Mouse (Mus musculus) stomach, embryonic 14.5 days (tissue): ENCODE data around the gene Gpr158. TPM values are rescaled to one million over a fixed set of nuclear protein-coding genes. Genes with fewer than 3 reads are reported as not detected.
"Not testable (repeated sequence)": the region's sequence is repeated elsewhere in the genome, so short reads cannot be mapped to it uniquely, and the experiment has no call there.

ENCODE experiments used
- ATAC-seq: fragments of 200-750 bp; cut with Nextera tagmentation; 2 replicates; pipeline ENCODE4 v1.8.0; 2017; ENCODE audit warnings: low read depth, moderate TSS enrichment; ENCODE audit not compliant: insufficient number of reproducible peaks, insufficient read depth, low FRiP score
- H3K27ac ChIP-seq: fragments of 300-500 bp; sonication (generic); 2 replicates; pipeline ENCODE4 v1.5.1; 2014; ENCODE audit warnings: mild to moderate bottlenecking, low read length, moderate library complexity, mixed read lengths
- H3K27me3 ChIP-seq: fragments of 300-500 bp; sonication (generic); 2 replicates; pipeline ENCODE4 v1.6.1; 2014; ENCODE audit warnings: low read length, control low read depth, mixed read lengths; ENCODE audit not compliant: control insufficient read depth, insufficient read depth
- H3K36me3 ChIP-seq: fragments of 300-500 bp; sonication (generic); 2 replicates; pipeline ENCODE4 v1.6.1; 2014; ENCODE audit warnings: mild to moderate bottlenecking, control low read depth, low read length, moderate library complexity, mixed read lengths; ENCODE audit not compliant: control insufficient read depth, insufficient read depth
- H3K4me1 ChIP-seq: fragments of 300-500 bp; sonication (generic); 2 replicates; pipeline ENCODE4 v1.6.1; 2014; ENCODE audit warnings: low read length, control low read depth, mixed read lengths; ENCODE audit not compliant: control insufficient read depth, insufficient read depth
- H3K4me2 ChIP-seq: fragments of 300-500 bp; sonication (generic); replicated peaks from 2 replicates; pipeline ENCODE4 v1.6.1; 2014; ENCODE audit warnings: low read depth, low read length, control low read depth
- H3K4me3 ChIP-seq: fragments of 300-500 bp; sonication (generic); 2 replicates; pipeline ENCODE4 v1.5.1; 2014; ENCODE audit warnings: low read depth, low read length, control low read depth
- H3K9ac ChIP-seq: fragments of 300-500 bp; sonication (generic); replicated peaks from 2 replicates; pipeline ENCODE4 v1.6.1; 2014; ENCODE audit warnings: low read depth, mild to moderate bottlenecking, control low read depth, low read length, moderate library complexity, mixed read lengths
- H3K9me3 ChIP-seq: fragments of 300-500 bp; sonication (generic); 2 replicates; pipeline ENCODE4 v1.6.1; 2016; ENCODE audit warnings: low read depth, low read length, control low read depth; ENCODE audit not compliant: control insufficient read depth
- WGBS: fragments of 180-500 bp; shearing (Covaris S2); extraction: QIAGEN DNeasy Blood & Tissue Kit; methylation state at CpG from one replicate; pipeline ENCODE4 v1.1.7; 2014; 5-methylcytosine and 5-hydroxymethylcytosine counted together
- polyA plus RNA-seq: library from polyadenylated mRNA; unstranded; fragments of >200 nt; fragmentation: Nextera tagmentation; extraction: Ambion mirVana; gene quantifications from 2 replicates; pipeline ENCODE4 v1.2.1, GENCODE M21; 2014

The Gpr158 gene
- polyA plus RNA-seq, 1 experiment from 2014 or later, result 0.04 TPM

GRCm38 (mm10) chr2:21399657-21400056, 32.3 kb downstream of the Gpr158 start:
- Histone ChIP-seq H3K9me3 (no peaks in the 10 kb centered on the region), H3K27ac (no peak overlapping the region), H3K4me3 (no peak overlapping the region), H3K4me2 (no peak overlapping the region), H3K27me3 (no peaks in the 10 kb centered on the region), H3K4me1 (no peaks in the 10 kb centered on the region), H3K36me3 (no peaks in the 10 kb centered on the region), H3K9ac (no peak overlapping the region)
- ATAC-seq, result no peak
- WGBS, result 87% methylated on average over 3 of the region's 3 CpGs

GRCm38 (mm10) chr2:21405617-21406016, 38.3 kb downstream of the Gpr158 start:
- Histone ChIP-seq H3K9ac (no peak overlapping the region), H3K4me3 (no peak overlapping the region), H3K4me1 (no peaks in the 10 kb centered on the region), H3K27me3 (no peaks in the 10 kb centered on the region), H3K4me2 (no peak overlapping the region), H3K36me3 (no peaks in the 10 kb centered on the region), H3K9me3 (no peaks in the 10 kb centered on the region), H3K27ac (no peak overlapping the region)
- no peak for ATAC-seq
- 87% methylated on average over 3 of the region's 3 CpGs for WGBS

GRCm38 (mm10) chr2:21407443-21407985, 40.2 kb downstream of the Gpr158 start:
- no peak overlapping the region for H3K27ac ChIP-seq
- no peaks in the 10 kb centered on the region for H3K36me3 ChIP-seq
- H3K4me2 ChIP-seq, result no peak overlapping the region
- no peak overlapping the region for H3K9ac ChIP-seq
- H3K27me3 ChIP-seq, result no peaks in the 10 kb centered on the region
- ATAC-seq, result no peak
- H3K4me3 ChIP-seq, result no peak overlapping the region
- 83% methylated on average over 2 of the region's 2 CpGs for WGBS
- no peaks in the 10 kb centered on the region for H3K4me1 ChIP-seq
- H3K9me3 ChIP-seq, result no peaks in the 10 kb centered on the region

- WGBS, result 81% methylated on average over 3 of the region's 3 CpGs
- Histone ChIP-seq H3K27ac (no peak overlapping the region), H3K4me2 (no peak overlapping the region)
Observed at GRCm38 (mm10) chr2:21408821-21409220, 41.5 kb downstream of the Gpr158 start.

GRCm38 (mm10) chr2:21430288-21430687, 62.9 kb downstream of the Gpr158 start:
- no peak overlapping the region for H3K4me2 ChIP-seq
- no peak for ATAC-seq
- H3K9ac ChIP-seq, result no peak overlapping the region
- H3K27me3 ChIP-seq, result no peaks in the 10 kb centered on the region
- H3K27ac ChIP-seq, result no peak overlapping the region
- H3K4me3 ChIP-seq, result no peak overlapping the region
- no peaks in the 10 kb centered on the region for H3K4me1 ChIP-seq
- 77% methylated on average over 2 of the region's 2 CpGs for WGBS
- no peaks in the 10 kb centered on the region for H3K36me3 ChIP-seq
- H3K9me3 ChIP-seq, result no peaks in the 10 kb centered on the region

More at GRCm38 (mm10) chr2:21408821-21409220, 41.5 kb downstream of the Gpr158 start:
- H3K9ac ChIP-seq, result no peak overlapping the region
- no peak overlapping the region for H3K4me3 ChIP-seq
- no peaks in the 10 kb centered on the region for H3K36me3 ChIP-seq
- ATAC-seq, result no peak
- no peaks in the 10 kb centered on the region for H3K9me3 ChIP-seq
- no peaks in the 10 kb centered on the region for H3K27me3 ChIP-seq
- H3K4me1 ChIP-seq, result no peaks in the 10 kb centered on the region

- Histone ChIP-seq H3K4me1 (no peaks in the 10 kb centered on the region), H3K27me3 (no peaks in the 10 kb centered on the region), H3K4me2 (no peak overlapping the region), H3K4me3 (no peak overlapping the region), H3K9ac (no peak overlapping the region), H3K36me3 (no peaks in the 10 kb centered on the region), H3K9me3 (no peaks in the 10 kb centered on the region), H3K27ac (no peak overlapping the region)
- no peak for ATAC-seq
- WGBS, result 71% methylated on average over 6 of the region's 6 CpGs
Observed at GRCm38 (mm10) chr2:21431182-21431581, 63.8 kb downstream of the Gpr158 start.

GRCm38 (mm10) chr2:21439626-21440025, 72.3 kb downstream of the Gpr158 start:
- no peak overlapping the region for H3K9ac ChIP-seq
- H3K27me3 ChIP-seq, result no peaks in the 10 kb centered on the region
- no peak overlapping the region for H3K4me2 ChIP-seq
- H3K4me1 ChIP-seq, result no peaks in the 10 kb centered on the region
- no peak overlapping the region for H3K27ac ChIP-seq
- no peaks in the 10 kb centered on the region for H3K9me3 ChIP-seq
- ATAC-seq, result no peak
- H3K4me3 ChIP-seq, result no peak overlapping the region
- H3K36me3 ChIP-seq, result no peaks in the 10 kb centered on the region
- WGBS, result 83% methylated on average over 3 of the region's 3 CpGs

- not testable (repeated sequence) for H3K36me3 ChIP-seq, H3K4me2 ChIP-seq, H3K9me3 ChIP-seq, H3K4me1 ChIP-seq, H3K27me3 ChIP-seq, H3K27ac ChIP-seq, ATAC-seq, H3K9ac ChIP-seq, H3K4me3 ChIP-seq
- 82% methylated on average over 4 of the region's 4 CpGs for WGBS
Observed at GRCm38 (mm10) chr2:21460606-21461005, 93.3 kb downstream of the Gpr158 start.

- ATAC-seq, result no peak
- Histone ChIP-seq H3K4me2 (no peak overlapping the region), H3K27ac (no peak overlapping the region), H3K4me3 (no peak overlapping the region), H3K27me3 (no peaks in the 10 kb centered on the region), H3K36me3 (no peaks in the 10 kb centered on the region), H3K4me1 (no peaks in the 10 kb centered on the region), H3K9ac (no peak overlapping the region), H3K9me3 (no peaks in the 10 kb centered on the region)
- 85% methylated on average over 2 of the region's 2 CpGs for WGBS
Observed at GRCm38 (mm10) chr2:21474957-21475356, 107.6 kb downstream of the Gpr158 start.
